Mouse (Mus musculus) liver (tissue): Measurements from ENCODE around the gene Hist1h3f.
"Not testable (repeated sequence)": the region's sequence is repeated elsewhere in the genome, so short reads cannot be mapped to it uniquely, and the experiment has no call there.

Experiments used
- DNase-seq: peaks from one replicate; pipeline ENCODE4 v3.0.0-alpha.2; 2020; ENCODE audit warnings: mixed read lengths

Gene Hist1h3f

DNA sequence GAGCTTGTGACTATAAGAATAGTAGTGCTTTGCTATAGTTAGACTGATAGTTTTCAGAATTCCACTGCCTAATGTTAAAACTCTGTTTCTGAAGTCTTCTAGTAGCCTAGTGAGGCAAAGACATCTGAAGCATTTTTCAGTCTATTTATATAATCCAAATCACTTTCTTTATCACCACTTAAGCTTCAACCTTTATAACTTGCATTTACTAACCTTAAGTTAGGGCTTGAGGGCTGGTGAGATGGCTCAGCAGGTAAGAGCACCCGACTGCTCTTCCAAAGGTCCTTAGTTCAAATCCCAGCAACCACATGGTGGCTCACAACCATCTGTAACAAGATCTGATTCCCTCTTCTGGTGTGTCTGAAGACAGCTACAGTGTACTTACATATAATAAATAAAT is 4.0 kb upstream of the Hist1h3f start:
- DNase-seq, result not testable (repeated sequence)

GRCm38 (mm10) chr13:23541497-23541896 is 2.4 kb upstream of the Hist1h3f start:
- DNase-seq, result no peak

DNA sequence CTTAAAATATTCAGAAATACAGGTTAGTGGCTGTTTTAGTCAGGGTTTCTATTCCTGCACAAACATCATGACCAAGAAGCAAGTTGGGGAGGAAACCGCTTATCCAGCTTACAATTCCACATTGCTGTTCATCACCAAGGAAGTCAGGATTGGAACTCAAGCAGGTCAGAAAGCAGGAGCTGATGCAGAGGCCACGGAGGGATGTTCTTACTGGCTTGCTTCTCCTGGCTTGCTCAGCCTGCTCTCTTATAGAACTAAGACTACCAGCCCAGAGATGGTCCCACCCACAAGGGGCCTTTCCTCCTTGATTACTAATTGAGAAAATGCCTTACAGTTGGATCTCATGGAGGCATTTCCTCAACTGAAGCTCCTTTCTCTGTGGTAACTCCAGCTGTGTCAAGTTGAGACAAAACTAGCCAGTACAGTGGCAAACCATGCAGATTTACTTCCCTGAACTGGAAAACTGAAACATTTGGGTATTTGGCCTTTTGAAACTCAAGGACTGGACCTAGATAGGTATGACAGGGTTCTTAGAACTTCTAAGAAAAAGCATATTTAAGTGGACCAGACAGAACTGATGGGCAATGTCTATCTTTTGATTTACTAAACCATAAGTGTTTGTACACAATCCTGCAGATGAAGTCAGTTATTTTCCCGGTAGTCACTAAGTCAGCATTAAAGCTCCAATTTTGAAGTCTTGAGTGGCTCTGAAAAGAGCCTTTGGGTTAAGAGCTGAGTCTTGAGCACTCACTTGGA is 1.4 kb upstream of the Hist1h3f start:
- DNase-seq, result not testable (repeated sequence)

DNA sequence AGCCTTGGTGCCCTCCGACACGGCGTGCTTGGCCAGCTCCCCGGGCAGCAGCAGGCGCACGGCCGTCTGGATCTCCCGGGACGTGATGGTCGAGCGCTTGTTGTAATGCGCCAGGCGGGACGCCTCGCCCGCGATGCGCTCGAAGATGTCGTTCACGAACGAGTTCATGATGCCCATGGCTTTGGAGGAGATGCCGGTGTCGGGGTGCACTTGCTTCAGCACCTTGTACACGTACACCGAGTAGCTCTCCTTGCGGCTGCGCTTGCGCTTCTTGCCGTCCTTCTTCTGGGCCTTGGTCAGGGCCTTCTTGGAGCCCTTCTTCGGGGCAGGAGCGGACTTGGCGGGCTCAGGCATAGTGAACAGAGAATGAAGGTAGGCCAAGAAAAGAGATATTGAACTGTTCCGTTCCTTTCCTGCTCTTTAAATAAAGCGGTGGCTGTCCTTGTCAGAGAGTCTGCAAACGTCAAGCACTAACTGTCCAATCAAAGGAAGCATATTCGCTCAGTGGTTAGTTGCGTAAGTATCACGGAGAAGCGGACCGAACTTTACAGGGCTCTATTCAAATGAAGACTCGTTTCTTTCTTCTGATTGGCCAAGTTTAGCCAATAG is 749 bp upstream of the Hist1h3f start, which contains the start of gene Hist1h2bh:
TSS of gene Hist1h2bh (minus strand) at position 394 of the 609 bp plus-strand sequence.
- peak; percentile 85 for DNase-seq

GRCm38 (mm10) chr13:23544787-23545120 is 902 bp downstream of the Hist1h3f start:
- not testable (repeated sequence) for DNase-seq

DNA sequence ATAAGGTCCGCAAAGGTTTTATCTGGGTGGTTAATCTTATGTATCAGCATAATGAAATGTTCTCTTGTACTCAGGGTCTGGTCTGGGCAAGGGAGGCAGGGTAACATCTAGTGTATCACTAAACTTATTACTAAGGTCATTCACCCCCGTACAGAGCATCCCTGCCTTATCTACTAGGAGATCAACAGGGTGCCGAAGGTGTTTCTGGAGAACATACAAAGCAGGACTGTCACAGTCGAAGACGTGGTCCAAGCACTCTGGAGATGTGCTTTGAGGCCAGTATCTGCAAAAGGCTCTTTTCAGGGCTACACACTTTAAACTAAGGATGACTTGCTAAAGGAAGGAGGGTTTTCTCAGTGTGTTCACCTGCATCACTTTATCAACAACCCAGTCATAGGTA is 2.8 kb downstream of the Hist1h3f start:
- no peak for DNase-seq

GRCm38 (mm10) chr13:23550761-23551145 is 6.9 kb downstream of the Hist1h3f start:
- DNase-seq, result no peak

DNA sequence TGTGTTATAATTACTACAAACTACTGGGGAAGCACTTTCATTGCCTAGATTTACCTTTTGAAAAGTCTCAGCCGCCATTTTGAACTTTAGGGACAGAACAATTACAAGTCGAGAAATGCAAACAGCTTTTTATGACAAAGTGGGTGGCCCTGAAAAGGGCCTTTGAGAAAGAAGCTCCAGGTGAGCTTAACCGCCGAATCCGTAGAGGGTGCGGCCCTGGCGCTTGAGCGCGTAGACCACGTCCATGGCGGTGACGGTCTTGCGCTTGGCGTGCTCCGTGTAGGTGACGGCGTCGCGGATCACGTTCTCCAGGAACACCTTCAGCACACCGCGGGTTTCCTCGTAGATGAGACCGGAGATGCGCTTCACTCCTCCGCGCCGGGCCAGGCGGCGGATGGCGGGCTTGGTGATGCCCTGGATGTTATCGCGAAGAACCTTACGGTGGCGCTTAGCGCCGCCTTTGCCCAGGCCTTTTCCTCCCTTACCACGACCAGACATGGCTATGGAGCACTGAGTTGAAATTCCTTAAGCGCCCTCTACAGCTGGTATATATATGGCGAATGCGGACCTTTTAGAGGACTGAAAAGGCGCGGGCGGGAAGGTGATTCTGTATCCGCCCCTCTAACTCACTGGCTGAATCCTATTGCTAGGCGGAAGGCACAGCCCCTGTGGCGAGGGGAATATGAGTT is 7.4 kb downstream of the Hist1h3f start, which contains the start of gene Hist1h4f:
TSS of gene Hist1h4f (minus strand) at position 503 of the 689 bp plus-strand sequence.
- DNase-seq, result peak; percentile 92

DNA sequence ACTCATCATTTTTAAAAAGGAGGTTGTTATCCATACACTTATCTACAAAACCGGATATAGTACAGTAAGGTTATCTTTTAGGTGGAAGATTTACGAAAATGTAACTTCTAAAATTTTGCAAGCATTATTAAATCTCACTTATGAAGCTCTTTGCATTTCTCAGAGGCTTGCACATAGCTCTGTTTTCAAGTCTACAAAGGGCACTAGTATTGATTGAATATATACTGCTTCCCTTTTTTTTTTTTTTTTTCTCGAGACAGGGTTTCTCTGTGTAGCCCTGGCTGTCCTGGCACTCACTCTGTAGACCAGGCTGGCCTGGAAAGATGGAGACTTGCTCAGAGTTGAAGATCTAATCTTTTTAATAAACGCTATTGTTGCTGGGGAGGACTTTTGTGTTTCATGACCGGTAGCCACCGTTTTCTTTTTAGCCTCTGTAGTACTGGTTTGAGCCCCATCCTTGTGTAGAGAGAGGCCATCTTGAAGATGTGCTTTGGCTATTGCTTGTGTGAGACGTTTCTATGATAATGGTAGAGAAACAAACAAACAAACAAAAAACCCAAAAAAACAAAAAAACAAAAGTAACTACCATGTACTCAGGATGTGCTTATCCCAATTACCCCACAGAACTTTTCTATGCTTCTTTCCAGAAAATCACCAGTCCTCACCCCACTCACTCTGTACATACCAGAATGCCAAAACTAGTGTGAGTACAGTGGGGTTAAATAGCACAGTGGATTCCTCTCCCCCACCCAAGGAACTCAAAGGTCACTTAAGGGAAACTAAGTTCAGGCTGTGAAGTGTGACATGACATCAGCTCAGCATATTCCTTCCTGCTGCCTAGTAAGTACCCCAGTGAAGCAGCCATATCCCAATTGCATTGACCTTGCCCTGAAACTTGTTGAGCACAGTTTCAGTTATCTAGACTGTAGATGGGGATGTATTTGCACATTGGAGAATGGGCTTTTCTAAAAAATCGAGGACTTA is 8.4 kb downstream of the Hist1h3f start:
- no peak for DNase-seq

GRCm38 (mm10) chr13:23552962-23553361 is 9.1 kb downstream of the Hist1h3f start, which contains the start of gene Hist1h1d:
Gene Hist1h1d, plus strand, starts transcription at chr13:23553262.
- DNase-seq, result no peak

DNA sequence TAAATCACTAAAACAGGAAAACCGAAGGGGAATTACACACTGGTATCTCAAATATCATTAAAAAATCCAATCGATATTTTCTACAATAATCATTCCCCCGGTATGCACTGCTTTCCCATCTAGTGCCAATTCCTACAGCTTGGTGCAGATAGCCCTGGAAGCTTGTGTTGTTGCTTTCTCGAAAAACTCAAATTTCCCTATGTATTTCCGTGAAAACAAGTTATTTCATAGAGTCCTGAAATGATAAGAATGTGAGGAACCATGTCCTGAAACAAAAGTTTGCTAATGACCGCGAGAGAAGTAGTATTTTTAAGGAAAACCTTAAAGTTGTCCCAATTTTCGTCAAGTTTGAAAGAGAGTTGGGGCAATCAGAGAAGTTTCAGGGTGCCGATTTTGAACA is 10.5 kb downstream of the Hist1h3f start:
- DNase-seq, result no peak

DNA sequence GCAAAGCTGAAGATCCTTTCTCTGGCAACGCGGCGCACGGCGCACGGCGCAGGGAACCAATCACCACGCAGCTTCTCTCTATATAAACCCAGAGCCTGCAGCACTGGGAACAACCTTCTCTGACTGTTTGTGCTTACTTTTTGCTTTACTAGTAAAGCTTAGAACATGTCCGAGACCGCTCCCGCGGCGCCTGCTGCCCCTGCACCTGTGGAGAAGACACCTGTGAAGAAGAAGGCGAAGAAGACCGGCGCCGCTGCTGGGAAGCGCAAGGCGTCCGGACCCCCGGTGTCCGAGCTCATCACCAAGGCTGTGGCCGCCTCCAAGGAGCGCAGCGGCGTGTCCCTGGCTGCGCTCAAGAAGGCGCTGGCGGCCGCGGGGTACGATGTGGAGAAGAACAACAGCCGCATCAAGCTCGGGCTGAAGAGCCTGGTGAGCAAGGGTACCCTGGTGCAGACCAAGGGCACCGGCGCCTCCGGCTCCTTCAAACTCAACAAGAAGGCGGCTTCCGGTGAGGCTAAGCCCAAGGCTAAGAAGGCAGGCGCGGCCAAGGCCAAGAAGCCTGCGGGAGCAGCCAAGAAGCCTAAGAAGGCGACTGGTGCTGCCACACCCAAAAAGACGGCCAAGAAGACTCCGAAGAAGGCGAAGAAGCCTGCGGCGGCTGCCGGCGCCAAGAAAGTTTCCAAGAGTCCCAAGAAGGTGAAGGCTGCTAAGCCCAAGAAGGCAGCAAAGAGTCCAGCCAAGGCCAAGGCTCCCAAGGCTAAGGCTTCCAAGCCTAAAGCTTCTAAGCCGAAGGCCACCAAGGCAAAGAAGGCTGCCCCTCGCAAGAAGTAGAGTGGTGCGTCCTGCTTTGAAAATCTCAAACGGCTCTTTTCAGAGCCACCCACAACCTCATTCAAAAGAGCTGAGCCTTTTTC is 11.3 kb downstream of the Hist1h3f start:
- DNase-seq, result peak; percentile 95

GRCm38 (mm10) chr13:23555839-23556416 is 12.1 kb downstream of the Hist1h3f start:
- peak; percentile 79 for DNase-seq

DNA sequence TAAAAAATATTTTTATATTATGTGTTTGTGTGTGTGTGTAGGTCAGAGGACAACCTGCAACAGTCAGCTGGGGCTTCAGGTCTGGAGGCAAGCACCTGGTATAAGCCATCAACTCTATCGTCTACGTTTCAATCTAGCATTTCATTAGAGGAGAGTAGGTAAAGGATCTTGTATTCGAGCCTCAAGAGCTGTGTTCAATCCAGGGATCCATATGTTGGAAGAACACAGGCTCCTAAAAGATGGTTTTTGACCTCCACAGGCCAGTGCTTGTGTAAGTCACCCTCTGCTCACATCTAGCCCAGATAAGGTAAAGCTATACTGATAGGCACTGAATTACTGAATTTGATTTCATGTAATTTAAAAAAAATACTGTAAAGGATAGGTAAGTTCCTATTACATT is 13.1 kb downstream of the Hist1h3f start:
- DNase-seq, result no peak

DNA sequence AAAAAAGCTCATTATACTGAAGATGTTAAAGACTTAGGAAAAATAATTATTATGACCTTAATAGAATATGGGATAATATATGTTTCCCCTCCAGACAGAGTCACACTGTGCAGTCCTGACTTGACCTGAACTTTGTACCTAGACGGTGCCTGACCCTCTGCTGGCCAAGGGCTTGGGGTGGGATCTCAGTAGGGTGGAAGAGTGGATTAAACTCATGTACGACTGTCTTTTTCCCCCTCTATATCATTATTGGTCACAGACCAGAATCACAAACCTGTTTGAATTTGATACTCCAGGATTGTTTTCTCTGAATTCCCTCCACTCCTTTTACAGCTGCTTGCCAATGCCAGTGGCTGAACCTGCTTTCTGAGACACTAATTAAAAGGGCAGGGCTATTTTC is 16.8 kb downstream of the Hist1h3f start:
- not testable (repeated sequence) for DNase-seq

- not testable (repeated sequence) for DNase-seq
Measured at GRCm38 (mm10) chr13:23561531-23561882, 17.7 kb downstream of the Hist1h3f start.

DNA sequence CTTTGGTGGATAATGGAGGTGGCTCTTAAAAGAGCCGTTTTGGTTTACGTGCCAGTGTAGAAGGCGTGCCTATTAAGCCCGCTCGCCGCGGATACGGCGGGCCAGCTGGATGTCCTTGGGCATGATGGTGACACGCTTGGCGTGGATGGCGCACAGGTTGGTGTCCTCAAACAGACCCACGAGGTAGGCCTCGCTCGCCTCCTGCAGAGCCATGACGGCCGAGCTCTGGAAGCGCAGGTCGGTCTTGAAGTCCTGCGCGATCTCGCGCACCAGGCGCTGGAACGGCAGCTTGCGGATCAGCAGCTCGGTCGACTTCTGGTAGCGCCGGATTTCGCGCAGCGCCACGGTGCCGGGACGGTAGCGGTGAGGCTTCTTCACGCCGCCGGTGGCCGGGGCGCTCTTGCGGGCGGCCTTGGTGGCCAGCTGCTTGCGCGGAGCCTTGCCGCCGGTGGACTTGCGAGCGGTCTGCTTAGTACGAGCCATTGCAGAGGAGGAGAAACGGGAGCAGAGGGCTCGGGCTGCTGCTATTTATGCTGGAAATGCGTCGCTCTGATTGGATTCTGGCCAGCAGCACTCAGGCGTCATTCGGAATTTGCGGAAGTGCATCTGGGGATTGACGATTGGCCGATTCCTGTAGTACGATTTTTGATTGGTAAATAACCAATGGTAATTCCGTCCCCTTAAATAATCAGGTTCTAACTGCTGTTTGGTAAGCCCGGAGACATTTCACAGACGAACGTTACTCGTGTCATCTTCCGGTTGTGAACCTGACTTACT is 18.2 kb downstream of the Hist1h3f start, which contains the start of gene Hist1h3e:
TSS of gene Hist1h3e (minus strand) at position 487 of the 777 bp plus-strand sequence.
- peak; percentile 93 for DNase-seq

DNA sequence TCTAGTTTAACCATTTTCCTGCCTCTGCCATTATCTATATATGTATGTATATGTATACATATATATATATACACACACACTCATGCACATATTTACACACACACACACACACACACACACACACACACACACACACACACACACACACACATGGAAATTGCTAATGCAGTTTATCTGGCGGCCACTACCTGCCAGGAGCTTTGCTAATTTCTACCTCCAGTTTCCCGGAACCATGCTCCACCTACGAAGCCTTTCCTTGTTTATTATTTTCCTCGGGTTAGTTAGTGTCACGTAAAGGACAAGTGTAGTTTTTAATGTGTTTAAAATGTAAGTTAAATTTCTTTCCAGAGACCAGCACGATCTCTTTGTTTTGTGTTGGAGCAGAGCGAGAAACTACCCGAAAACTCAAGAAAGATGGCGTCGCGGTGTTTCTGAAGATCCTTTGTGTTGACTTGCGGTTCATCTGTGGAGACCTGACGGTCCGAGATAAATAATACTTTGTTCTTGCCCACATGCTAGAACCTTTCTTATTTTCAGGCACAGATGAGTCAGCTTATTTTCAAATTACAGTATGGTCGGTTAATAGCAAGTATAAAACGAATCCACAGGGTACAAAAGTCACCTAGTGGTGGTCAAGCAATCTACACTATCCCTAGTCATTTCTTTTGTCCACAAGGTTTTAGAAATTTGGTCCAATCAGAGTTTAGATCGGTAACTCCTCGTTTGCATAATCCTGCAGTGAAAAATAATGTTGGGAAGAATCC is 19.0 kb downstream of the Hist1h3f start:
- peak; percentile 43 for DNase-seq

- no peak for DNase-seq
Measured at GRCm38 (mm10) chr13:23564482-23564881, 20.6 kb downstream of the Hist1h3f start.
